In the genomic region with DNA sequence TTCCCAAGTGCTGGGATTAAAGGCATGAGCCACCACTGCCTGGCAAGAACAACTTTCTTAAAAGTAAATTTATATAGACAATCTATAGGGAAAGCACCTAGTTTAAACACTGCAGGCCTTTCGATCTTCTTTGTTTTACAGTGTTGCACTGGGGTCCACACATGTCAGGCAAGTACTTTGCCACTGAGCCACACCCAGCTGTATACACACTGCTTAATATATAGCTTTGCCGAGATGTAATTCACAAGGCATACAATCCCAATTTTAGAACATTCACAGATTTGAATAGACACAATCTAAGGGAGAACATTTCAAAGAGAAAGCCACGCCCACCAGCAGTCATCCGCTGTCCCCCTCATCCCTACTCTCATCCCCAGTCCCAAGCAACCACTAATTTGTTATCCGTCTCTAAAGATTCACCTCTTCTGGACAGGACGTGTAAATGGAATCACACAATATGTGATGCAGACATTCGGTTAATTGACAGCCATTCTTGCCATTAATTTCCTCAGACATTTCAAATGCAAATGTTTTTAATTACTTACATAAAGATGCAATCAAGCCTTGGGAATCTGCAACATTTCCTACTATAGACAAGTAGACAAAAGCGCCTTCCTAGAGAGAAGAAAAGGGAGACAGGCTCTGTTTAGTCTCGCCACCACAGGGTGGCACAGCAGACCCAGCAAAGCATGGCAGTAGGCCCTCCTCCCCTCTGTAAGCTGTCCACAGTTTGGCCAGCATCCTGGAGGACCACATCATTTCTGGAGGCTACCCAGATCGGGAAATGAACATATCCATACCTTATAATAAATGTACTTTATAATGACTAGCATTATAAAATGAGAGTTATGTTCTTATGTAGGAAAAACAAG, we compare ENCODE assay signal across 7 mouse cellular contexts. TPM values are rescaled to one million over a fixed set of nuclear protein-coding genes. Genes with fewer than 3 reads are reported as not detected.
DNase-seq lines count a peak whose midpoint lies in the region; ATAC-seq and TF ChIP-seq lines count a peak whose summit lies in the region.

No protein-coding gene starts in this region.

- TF ChIP-seq CTCF in kidney, adult 2 months (conservative IDR thresholded peaks at IDR 0.05; ENCODE audit: insufficient read depth, insufficient read length, low read depth, low read length), result peak; percentile 54

- H3K27me3 ChIP-seq in kidney, adult 2 months (replicated peaks; ENCODE audit: control insufficient read depth, insufficient read depth, low read length), result no peaks in the 10 kb centered on the region

- WGBS in kidney, adult 2 months, result 87% methylated on average over 10 of the region's 10 CpGs

- no peaks in the 10 kb centered on the region for H3K4me1 ChIP-seq in kidney, adult 2 months (ENCODE audit: control insufficient read depth, insufficient read depth, low read length)

- no peak for DNase-seq in kidney, adult 2 months
- DNase-seq in kidney, adult 18-20 months, result no peak
- peak; percentile 47 for DNase-seq in 416B (ENCODE audit: low read depth)
- peak; percentile 46 for DNase-seq in NIH3T3 (ENCODE audit: low read depth)
- peak; percentile 62 for DNase-seq in left cerebral cortex, postnatal 4 days
- no peak for DNase-seq in thymus, postnatal 0 days (ENCODE audit: low spot score)

- H3K27ac ChIP-seq in kidney, adult 2 months (ENCODE audit: insufficient read depth, low read depth, low read length), result no peak overlapping the region

- TF ChIP-seq POLR2A in kidney, adult 2 months (IDR thresholded peaks at IDR 0.05; ENCODE audit: low read depth, low read length), result no peak

- no peaks in the 10 kb centered on the region for H3K36me3 ChIP-seq in kidney, adult 2 months (ENCODE audit: control insufficient read depth, insufficient read depth, low read length)

- intact Hi-C loops in left cerebral cortex, postnatal 4 days (cut with DNase I), result loop anchor here (5.0 kb wide), 1 partner anchor 1110 kb away; a partner anchor contains a TSS

- no peak for ATAC-seq in megakaryocyte progenitor cell, adult 5-6 weeks (replicated peaks; ENCODE audit: poor library complexity)

- H3K4me3 ChIP-seq in kidney, adult 2 months (ENCODE audit: insufficient read depth, low read depth, low read length), result no peak overlapping the region

RNA-seq across cellular contexts. Expression of a gene that starts 13.2 kb away (rescaled TPM):
- polyA plus RNA-seq in kidney, adult 2 months (2012; rRNA removed), result 1.5 and 2.0 TPM in 2 replicates
- 1 to 10 TPM; 7.0 to 7.4 TPM for total RNA-seq in left cerebral cortex, postnatal 4 days (2021)
- polyA plus RNA-seq in thymus, postnatal 0 days (2015; fragmentation: Nextera tagmentation; extraction: Ambion mirVana), result 6.7 TPM in 2 replicates
- total RNA-seq in megakaryocyte progenitor cell, adult 5-6 weeks (2015), result 3.7 and 4.3 TPM in 2 replicates
- 1.6 and 2.7 TPM in 2 replicates for total RNA-seq in megakaryocyte progenitor cell, adult 5-6 weeks (2017)

RNA-seq across cellular contexts. Expression of a gene that starts 37.5 kb away (rescaled TPM):
- polyA plus RNA-seq in kidney, adult 2 months (2012; rRNA removed), result 0.39 and 0.74 TPM in 2 replicates
- under 1 TPM in 1 of 2 experiments, not detected in 1; 0.42 TPM for total RNA-seq in left cerebral cortex, postnatal 4 days (2021)
- 2.7 and 3.7 TPM in 2 replicates for polyA plus RNA-seq in thymus, postnatal 0 days (2015; fragmentation: Nextera tagmentation; extraction: Ambion mirVana)
- 27.5 and 28.0 TPM in 2 replicates for total RNA-seq in megakaryocyte progenitor cell, adult 5-6 weeks (2015)
- 15.5 and 21.1 TPM in 2 replicates for total RNA-seq in megakaryocyte progenitor cell, adult 5-6 weeks (2017)

Comparison
In these comparisons a context has a peak if more than half of its experiments do, and no peak if none do; other contexts are left out.
1. DNase-seq: peak in 416B (single experiment), NIH3T3 (single experiment) and left cerebral cortex, postnatal 4 days (single experiment); none in kidney, adult 2 months (single experiment), kidney, adult 18-20 months (single experiment) and thymus, postnatal 0 days (single experiment).
2. RNA of a gene that starts 37.5 kb away (total RNA-seq): 15.5 to 28.0 TPM in megakaryocyte progenitor cell, adult 5-6 weeks; 0.42 TPM in left cerebral cortex, postnatal 4 days; every median in the first group is over 10 times any median in the second.